Mouse (Mus musculus) frontal cortex, adult 2 months (tissue): Measurements from ENCODE around the gene Exoc3l2. TPM values are rescaled to one million over a fixed set of nuclear protein-coding genes. Genes with fewer than 3 reads are reported as not detected.

Experiments used
- DNase-seq, 2 experiments: peaks; one replicate each; pipeline ENCODE4 v3.0.0; 2022; ENCODE audit warnings: low spot score in 1 of 2; ENCODE audit errors: extremely low spot score in 1 of 2
- polyA plus RNA-seq: library from polyadenylated mRNA; depleted of rRNA; stranded (reverse); fragments of >200 nt; gene quantifications from 2 replicates; pipeline ENCODE4 v1.2.3, GENCODE M21; 2012; rRNA removed

The Exoc3l2 gene
- polyA plus RNA-seq = 0.32 and 0.40 TPM in 2 replicates

GRCm38 (mm10) chr7:19462884-19463381 is at the start of gene Exoc3l2:
Gene Exoc3l2 (plus strand): TSS chr7:19463331.
- DNase-seq = no peak

GRCm38 (mm10) chr7:19413525-19413924 is 49.6 kb upstream of the Exoc3l2 start:
- no peak for DNase-seq

GRCm38 (mm10) chr7:19416590-19416989 is 46.5 kb upstream of the Exoc3l2 start:
- DNase-seq = no peak

GRCm38 (mm10) chr7:19420121-19420520 is 43.0 kb upstream of the Exoc3l2 start:
- no peak for DNase-seq

- peak; percentile 81 to 90 for DNase-seq
These were observed 42.1 kb upstream of the Exoc3l2 start for GRCm38 (mm10) chr7:19420821-19421636.

DNA sequence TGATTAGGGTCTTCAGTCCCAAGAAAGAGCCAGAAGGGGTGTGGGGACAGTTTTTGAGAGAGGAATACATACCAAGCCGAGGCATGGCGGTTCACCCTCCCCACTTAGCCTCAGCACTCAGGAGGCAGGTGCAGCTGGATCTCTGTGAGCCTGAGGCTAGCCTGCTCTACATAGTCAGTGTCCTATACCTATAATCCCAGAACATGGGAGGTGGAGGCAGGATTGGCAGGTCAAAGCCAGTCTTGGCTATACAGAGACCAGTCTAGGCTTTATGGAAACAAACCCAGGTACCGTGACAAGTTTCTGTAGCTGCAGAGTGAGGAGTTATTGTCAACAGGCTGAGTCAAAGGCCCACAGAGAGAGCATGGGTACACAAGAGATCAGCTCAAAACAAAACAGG is 40.0 kb upstream of the Exoc3l2 start:
- DNase-seq = no peak

GRCm38 (mm10) chr7:19424051-19424450 is 39.1 kb upstream of the Exoc3l2 start:
- no peak for DNase-seq

- peak in 1 of 2 experiments; percentile 64 for DNase-seq
These were observed 36.8 kb upstream of the Exoc3l2 start for GRCm38 (mm10) chr7:19426349-19426748.

- DNase-seq = no peak
These were observed 36.2 kb upstream of the Exoc3l2 start for GRCm38 (mm10) chr7:19426888-19427287.

DNA sequence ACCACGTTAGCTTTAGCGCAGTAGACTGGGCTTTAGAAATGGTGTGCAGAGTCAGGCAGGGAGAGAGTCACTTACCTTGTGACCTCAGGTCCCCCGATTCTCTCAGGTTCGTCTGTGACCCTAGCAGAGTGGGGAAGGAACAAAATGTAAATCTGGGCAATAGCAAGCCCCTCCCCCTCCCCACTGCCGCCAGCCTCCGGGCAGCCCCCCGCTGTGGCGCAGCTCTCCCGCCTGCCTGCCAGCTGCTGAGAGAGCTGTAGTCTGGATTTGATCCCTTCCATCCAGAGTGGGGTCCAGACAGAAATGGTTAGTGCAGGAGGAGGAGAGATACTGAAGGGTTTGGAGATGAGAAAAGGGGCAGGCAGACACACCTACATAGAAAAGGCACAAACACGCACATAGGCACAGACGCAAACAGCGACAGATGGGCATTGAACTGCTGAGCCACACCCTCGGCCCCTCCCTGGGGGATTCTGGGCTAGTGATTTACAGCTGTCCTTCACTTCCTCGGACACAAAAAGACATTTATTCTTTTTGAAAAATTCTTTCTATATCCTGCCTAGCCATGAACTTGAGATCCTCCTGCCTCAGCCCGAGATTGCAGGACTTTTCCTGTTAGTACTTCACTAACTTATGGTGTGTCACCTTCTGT is 35.0 kb upstream of the Exoc3l2 start:
- no peak for DNase-seq

GRCm38 (mm10) chr7:19429726-19430125 is 33.4 kb upstream of the Exoc3l2 start:
- DNase-seq = no peak

- DNase-seq = no peak
These were observed 32.7 kb upstream of the Exoc3l2 start for GRCm38 (mm10) chr7:19430402-19430801.

DNA sequence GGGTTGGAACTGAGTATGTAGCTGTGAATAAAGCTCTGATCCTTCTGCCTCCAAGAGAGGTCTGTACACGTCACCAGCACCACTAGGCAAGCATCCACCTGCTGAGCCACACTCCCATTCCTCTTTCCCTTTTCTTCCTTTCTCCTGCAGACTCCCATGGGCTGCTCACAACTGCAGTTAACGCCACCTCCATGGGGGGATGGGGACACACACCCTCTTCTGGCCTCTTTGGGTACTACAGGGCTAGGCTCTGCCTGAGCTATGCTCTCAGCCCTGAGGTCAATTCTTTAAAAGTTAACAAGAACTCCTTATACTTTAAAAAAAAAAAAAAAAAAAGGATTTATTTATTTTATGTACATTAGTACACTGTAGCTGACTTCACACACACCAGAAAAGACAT is 30.7 kb upstream of the Exoc3l2 start:
- DNase-seq = no peak

GRCm38 (mm10) chr7:19436276-19436675 is 26.9 kb upstream of the Exoc3l2 start:
- no peak for DNase-seq

DNA sequence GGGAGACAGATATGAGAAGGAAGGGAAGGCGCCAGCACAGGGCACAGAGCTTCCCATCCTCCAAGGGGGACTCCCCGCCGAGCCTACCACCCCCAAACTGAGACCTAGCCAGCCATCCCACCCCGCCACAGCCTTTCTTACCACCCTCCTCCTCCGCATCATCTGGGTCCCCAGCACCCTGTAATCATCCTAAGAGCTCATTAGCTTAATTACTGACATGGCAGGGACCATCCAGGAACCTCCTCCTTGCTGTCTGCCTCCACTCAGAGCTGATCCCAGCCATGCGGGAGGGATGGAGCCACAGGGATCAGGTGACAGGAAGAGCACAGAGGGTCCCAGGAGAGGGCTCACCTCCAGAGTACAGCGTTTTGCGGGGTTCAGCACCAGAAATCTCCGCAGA is 26.1 kb upstream of the Exoc3l2 start:
- no peak for DNase-seq

DNA sequence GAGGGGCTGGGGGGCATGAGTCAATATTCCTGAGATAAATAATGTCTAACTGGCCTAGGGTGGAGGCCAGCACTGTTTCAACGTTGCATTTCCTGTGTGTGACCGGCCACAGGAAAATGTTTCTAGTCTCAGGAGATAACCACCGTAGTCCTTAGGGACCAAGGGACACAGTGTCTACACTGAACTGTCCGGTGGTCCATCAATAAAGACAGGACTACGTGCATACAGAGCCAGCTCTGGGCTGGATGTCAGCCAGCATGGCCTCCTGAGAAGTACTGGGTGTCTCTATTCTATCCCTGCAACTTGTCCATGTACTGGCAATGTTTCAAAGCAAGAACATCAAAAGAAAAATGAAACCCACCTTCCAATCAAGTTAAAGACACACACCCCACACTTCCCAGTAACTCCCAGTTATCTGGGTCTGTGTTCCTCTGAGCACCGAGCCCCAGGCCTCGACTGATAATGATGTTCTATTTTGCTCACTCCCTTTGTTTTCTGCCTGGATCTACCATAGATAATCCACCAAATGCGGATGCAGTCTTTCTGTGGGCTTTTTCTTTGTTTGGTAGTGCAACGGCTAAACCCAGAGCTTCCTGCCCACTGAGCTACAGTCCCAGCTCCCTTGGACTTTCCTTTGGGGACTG is 21.6 kb upstream of the Exoc3l2 start:
- no peak for DNase-seq

GRCm38 (mm10) chr7:19443344-19443743 is 19.8 kb upstream of the Exoc3l2 start:
- DNase-seq = peak; percentile 49 to 94

DNA sequence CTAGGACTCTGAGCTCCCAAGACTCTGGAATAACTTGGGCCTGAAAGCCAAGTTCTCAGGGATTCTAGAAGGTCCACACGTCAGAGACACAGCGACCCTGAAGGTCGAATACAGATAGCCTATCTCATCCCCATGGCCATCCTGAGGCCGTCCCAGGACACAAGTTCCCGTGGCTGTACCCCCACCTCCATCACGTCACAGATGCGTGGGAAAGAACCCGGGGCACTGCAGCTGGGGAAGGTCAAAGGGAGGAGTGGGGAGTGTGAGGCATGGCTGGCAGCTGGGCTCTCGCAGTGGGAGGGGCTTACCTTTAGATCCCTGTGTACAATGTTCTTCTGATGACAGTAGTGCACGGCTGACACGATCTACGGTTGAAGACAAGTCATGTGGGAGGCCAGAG is 18.3 kb upstream of the Exoc3l2 start:
- DNase-seq = no peak

DNA sequence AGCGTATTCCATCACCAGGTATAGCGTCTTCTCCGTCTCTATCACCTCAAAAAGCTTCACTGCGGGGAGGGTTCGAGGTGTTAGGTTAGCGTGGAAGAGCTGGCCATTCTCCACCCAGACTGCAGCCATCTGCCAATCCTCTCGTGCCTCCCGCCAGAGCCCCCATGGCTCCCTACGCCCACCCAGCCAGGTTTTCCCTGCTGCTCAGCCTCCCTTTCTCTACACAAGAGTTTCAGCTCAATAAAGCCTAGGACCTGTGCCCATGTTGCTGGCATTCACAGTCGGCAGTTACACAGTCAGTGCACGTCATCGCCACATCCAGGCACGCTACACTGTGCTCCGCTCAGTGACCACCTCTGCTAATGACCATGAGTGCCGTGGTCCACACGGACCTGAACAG is 15.4 kb upstream of the Exoc3l2 start:
- peak in 1 of 2 experiments; percentile 36 for DNase-seq

- no peak for DNase-seq
These were observed 14.0 kb upstream of the Exoc3l2 start for GRCm38 (mm10) chr7:19449165-19449564.

GRCm38 (mm10) chr7:19455186-19455585 is 7.9 kb upstream of the Exoc3l2 start:
- DNase-seq = no peak
